Mouse (Mus musculus) gastrocnemius, adult 2 months (tissue): ENCODE measurements around the gene Tsc22d3. TPM values are rescaled to one million over a fixed set of nuclear protein-coding genes. Genes with fewer than 3 reads are reported as not detected.
A peak's percentile ranks its signal among the peaks of the same experiment; 100 is the strongest.
"Not testable (repeated sequence)": the region's sequence is repeated elsewhere in the genome, so short reads cannot be mapped to it uniquely, and the experiment has no call there.

Source experiments
- DNase-seq: peaks from one replicate; pipeline ENCODE4 v3.0.0; 2022
- H3K27ac ChIP-seq: fragments of 200-600 bp; 2 replicates; pipeline ENCODE4 v1.8.1; 2022; ENCODE audit warnings: mild to moderate bottlenecking
- H3K4me3 ChIP-seq: fragments of 200-600 bp; 2 replicates; pipeline ENCODE4 v1.8.1; 2022; ENCODE audit warnings: mild to moderate bottlenecking, moderate library complexity
- CTCF ChIP-seq: fragments of 200-600 bp; IDR thresholded peaks from 2 replicates; pipeline ENCODE4 v1.8.1; 2022; ENCODE audit warnings: antibody characterized with exemption, mild to moderate bottlenecking, moderate library complexity
- intact Hi-C: fragments of 180-260 bp; cut with DNase I; formaldehyde crosslinking; loops from one replicate; pipeline ENCODE4 v1.15.1; 2025
- total RNA-seq, 2 experiments: library from RNA; stranded (reverse); gene quantifications; 2 replicates each; pipeline ENCODE4 v1.2.3; 2021

Gene Tsc22d3
- total RNA-seq, 2 experiments from 2014 or later = 243 to 420 TPM

DNA sequence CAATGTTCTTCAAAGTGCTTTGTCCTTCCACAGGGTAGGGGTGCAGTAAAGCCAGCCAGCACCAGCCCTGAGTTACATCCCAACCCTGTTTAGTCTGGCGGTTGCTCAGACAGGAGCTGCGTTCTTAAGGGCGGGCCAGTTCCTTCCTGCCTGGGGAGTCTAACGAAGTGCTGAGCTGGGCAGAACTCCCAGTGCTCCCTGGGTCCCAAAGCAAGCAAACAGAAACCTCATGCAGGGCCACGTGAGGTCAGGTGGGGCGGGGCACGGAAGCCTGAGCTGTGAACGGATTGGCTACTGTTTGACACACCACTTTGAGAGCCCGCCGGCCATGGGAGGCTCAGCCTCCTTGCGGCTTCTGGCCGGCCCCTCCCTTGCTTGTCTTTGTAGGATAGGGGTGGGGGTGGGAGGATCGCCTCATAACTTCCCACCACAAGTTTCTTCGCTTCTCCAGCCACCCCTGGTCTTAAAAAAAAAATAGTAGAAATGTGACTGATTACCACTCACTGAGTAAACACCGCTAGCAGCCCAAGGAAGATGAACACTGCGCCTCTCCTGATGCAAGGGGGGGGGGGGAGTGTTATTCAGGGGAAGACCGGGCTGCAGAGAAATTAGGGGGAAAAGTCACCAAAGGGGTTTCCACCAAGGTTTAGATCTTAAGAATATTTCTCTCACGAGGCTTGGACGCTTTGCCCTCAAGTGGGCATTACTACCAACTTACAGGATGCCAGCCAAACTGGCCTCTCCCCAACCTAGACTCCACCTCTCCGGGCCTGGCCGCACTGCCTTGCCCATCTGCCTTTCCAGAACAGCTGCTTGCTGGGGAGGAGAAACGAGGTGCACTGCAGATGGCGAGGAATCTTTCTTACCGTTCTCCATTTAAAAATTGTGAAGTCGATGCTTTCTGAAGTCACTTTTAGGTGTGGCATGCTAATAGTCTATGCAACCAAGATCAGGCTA, 80.0 kb downstream of the Tsc22d3 start:
- Histone ChIP-seq H3K27ac (peak overlapping the region; percentile 90), H3K4me3 (peak overlapping the region; percentile 55)
- intact Hi-C loops = loop anchor here (1.0 kb wide), 1 partner anchor 9 kb away; no protein-coding TSS in a partner anchor
- DNase-seq = peak; percentile 96
- no peak for TF ChIP-seq CTCF

DNA sequence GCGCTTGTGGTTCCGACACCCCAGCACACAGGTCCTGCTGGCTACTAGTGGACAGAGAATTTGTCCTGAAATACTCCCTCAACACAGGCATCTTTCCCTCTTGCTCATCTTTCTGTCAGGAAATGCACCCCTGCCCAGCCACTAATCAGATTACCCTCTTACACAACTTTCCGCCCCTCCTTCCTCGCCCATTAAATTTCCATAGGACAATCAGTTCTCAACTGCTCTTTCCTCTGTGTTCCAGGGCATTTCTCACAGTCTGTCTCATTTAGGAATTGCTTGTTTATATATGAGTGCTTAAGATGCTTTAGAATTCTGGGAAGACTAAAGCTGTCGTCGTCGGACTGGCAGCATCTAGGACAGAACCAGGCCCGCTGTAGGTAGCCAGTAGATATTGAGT, 82.1 kb downstream of the Tsc22d3 start:
- no peak for DNase-seq
- TF ChIP-seq CTCF = no peak
- Histone ChIP-seq H3K27ac (peak overlapping the region; percentile 90), H3K4me3 (no peak overlapping the region)
- intact Hi-C loops = no loop called here

DNA sequence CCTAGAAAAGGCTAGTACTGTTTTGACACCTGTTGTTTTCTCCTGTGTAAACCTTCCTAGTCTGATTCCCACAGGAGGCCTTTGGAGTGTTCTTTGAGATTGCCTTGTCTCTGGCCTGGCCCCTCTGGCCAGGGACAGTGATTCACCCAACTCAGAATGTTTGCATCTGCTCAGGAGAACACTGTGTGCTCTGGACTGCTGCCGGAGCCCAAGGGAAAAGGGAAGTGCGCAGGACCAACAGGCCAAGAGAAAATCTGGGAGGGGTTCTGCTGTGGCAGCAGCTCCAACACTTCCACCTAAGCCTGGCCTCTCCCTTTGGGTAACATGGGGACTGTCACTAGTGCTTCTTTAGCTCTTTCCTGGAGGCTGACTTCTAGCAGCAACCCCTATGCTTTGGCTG, 87.1 kb downstream of the Tsc22d3 start:
- TF ChIP-seq CTCF = no peak
- Histone ChIP-seq H3K27ac (peak overlapping the region; percentile 88), H3K4me3 (no peak overlapping the region)
- intact Hi-C loops = no loop called here
- DNase-seq = peak; percentile 86

DNA sequence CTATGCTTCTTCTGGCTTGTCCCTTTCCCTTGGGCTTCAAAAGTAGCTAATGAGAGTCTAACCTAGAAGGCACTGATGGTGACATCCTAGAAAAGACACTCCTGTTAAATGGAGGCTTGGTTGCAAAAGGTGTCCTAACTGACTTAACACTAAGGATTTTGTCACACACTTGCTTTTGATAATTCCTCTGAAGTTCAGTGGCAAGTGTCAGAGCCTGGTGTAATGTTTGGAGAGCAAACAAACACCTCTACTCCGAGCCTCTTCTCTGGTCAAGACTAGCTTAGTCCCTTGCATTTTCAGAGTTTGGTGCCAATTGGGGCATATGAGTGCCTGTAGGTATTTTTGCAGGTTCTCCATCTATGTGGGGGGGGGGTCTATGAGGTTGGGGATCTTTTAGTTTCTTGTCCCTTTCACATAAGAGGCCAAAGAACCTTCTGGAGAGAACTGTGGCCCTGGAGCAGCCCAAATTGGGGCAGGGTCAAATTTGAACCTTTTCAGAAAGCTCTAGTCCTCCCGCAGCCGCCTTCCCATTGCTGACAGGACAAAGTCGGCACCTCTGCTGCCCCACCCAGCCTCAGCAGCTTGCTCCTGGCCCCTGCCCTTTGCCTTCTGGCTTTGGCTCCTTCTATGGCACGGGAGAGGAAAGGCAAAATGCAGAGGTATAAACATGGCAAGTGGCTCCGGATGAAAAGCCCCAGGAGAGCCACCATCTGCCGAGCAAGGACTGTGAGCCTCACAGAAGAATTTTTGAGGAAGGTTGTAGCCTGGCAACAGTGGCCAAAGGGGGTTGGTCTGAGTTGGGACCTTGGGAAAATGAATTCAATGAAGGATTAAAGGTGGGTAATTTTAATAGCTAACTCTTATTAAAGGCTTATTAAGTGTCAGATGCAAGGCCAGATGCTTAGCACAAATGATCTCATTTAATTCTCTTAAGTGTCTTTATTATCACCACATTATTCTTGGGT, 88.5 kb downstream of the Tsc22d3 start:
- H3K27ac ChIP-seq = peak overlapping the region; percentile 88

DNA sequence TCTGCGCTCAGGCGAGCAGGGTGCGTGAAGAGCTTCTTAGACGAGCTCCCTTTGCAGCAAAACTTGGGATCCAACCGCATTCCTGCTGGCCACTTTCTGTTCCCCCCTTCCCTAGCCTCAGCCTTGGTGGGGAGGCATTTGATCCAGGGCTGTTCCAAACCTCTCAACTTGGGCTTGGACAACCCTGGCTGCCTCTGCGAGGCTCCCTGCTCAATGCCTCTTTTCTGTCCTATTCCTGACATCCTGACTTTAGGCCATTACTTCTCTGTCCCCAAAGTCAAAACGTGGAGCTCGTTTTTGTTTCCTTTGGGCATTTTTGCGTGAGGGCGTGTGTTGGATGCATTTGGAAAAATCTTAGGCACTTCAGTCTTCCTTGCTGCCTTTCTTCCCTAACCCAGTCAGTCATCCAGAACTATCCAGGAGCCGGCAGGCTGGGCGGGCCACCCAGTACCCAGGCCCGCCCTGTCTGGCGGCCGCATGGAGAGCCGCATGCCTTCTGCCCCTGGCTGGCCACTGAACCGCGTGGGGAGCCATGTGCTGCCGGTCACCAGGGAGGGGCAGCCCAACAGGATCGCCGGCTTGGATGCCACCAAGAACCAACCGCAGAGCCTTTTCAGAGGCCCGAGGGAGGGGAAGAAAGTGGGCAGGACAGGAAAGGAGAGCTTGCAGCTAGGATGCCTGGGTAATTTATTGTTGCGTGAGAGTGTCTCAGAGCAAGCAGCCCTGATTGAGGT, 89.6 kb downstream of the Tsc22d3 start:
- no peak for TF ChIP-seq CTCF
- intact Hi-C loops = loop anchor here (1.0 kb wide), 1 partner anchor 9 kb away; no protein-coding TSS in a partner anchor
- Histone ChIP-seq H3K4me3 (peak overlapping the region; percentile 60), H3K27ac (peak overlapping the region; percentile 88)
- DNase-seq = peak; percentile 93

More for the DNA sequence above, 88.5 kb downstream of the Tsc22d3 start:
- TF ChIP-seq CTCF = no peak
- H3K4me3 ChIP-seq = peak overlapping the region; percentile 60
- intact Hi-C loops = loop anchor here (1.0 kb wide), 1 partner anchor 8 kb away; no protein-coding TSS in a partner anchor
- peak; percentile 60 for DNase-seq

DNA sequence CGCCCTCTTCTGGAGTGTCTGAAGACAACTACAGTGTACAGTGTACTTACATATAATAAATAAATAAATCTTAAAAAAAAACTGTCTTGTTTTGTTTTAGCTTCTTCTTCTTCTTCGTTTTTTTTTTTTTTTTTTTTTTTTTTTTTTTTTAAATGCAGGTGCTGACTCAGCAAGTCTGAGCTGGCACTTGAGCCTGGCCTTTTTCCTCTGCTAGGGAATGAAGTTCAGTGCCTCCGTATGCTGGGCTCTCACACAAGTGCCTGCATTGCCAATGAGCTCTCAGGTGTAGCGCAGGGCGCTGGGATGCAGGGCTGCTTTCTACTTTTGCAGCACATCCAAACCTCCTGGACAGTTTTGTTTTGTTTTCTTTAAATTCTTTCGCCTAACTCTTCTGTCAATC, 90.6 kb downstream of the Tsc22d3 start:
- no peak for DNase-seq
- TF ChIP-seq CTCF = no peak
- Histone ChIP-seq H3K4me3 (no peak overlapping the region), H3K27ac (peak overlapping the region; percentile 88)
- intact Hi-C loops = no loop called here

DNA sequence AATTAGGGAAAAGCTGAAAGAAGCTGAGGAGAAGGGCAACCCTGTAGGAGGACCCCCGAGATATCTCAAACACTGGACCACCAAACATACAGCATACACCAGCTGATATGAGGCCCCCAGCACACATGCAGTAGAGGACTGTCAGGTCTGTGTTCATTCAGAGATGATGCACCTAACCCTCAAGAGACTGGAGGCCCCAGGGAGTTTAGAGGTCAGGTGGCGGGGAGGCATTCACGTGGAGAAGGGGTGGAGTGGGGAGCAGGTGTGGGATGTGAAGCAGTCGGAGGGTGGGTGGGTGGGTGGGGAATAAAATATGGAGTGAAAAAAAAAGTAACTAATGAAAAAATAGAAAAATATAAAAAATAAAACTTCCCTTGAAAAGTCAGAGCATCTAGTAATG, 91.7 kb downstream of the Tsc22d3 start:
- intact Hi-C loops, H3K27ac ChIP-seq, H3K4me3 ChIP-seq, DNase-seq: not testable (repeated sequence)

DNA sequence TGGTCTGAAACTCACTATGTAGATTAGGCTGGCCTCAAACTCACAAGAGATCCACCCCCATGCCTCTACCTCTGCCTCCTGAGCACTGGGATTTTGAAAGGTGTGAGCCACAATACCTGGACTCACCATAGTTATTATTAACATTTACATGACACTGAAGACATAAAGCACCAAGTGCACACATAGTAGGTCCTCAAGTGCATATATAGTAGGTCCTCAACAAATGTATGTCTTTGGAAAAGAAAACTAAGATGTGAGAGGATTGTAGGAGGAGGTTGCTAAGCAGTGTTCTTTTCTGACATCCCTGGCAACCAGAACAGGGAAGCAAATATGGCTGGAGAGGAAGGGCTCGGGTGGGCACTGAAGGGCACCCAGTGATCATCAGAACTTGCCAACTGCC, 93.1 kb downstream of the Tsc22d3 start:
- intact Hi-C loops = no loop called here
- no peak overlapping the region for H3K4me3 ChIP-seq
- DNase-seq = no peak
- no peak for TF ChIP-seq CTCF
- H3K27ac ChIP-seq = peak overlapping the region; percentile 28; the same call in 1 of the 2 replicates

DNA sequence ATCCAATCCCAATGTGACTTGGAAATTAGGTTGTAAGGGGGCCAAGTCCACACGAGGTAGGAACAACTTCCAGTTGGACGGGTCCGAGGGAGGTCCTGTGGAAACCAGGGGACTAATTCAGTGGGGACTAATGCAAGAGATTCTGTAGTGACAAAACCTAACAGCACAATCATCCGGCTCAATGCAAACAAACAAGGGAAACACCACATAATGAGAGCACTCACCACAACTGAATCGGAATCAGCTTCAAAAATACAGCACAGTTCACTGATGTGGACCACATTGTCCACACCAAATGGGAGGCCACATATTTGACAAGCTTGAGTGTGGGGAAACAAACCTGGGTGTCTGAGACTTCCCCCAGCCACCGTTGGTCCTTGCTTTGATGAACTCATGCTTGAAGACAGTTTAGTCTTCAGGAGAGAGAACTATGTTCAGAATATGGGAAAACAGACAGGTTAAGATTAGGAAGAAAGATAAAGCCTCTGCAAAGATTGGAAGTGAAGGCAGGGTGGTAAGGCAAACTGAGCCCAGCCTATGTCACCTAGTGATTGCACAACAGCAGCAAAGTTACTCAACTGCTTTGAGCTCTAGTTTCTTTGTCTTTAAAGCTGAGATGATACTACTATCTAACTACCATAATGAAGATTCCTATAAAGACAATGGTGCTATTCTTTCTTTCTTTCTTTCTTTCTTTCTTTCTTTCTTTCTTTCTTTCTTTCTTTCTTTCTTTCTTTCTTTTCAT, 93.9 kb downstream of the Tsc22d3 start:
- intact Hi-C loops = no loop called here
- TF ChIP-seq CTCF = no peak
- Histone ChIP-seq H3K27ac (peak overlapping the region; percentile 82), H3K4me3 (no peak overlapping the region)
- DNase-seq = no peak

DNA sequence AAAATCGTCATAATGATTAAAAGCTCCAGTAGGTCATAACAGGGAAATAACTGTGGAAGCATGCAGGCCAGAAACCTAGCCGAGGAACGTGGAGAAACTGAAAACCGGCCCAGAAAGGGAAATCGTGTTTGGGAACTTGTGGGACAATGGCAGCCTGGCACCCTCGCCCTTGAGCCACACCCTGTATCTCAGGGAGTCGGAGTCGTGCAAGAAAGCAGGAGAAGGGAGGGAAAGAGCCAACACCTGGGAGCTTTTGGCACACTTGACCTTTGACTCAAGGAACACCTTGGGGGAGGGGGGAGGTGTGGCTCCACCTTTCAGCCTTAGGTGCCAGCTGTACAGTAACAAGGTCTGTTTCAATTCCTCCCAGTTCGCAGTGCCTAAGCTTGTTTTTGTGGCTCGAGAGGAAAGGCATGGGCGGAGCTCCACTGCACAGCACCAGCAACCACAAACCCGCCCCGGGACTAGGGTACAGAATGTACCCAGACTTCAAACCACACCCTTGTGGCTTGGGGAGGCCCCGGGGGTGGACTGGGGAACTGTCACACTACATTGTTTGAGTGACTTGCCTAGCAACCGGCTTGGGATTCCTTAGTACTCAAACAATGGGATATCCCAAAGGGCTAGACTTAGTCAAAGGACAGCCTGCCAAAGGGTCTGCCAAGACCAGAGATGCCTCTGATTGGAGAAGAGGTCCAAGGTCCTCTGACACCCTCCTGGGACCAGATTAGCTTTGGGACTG, 94.8 kb downstream of the Tsc22d3 start:
- H3K4me3 ChIP-seq = no peak overlapping the region
- intact Hi-C loops = no loop called here
- peak; percentile 79 for DNase-seq
- H3K27ac ChIP-seq = peak overlapping the region; percentile 82
- no peak for TF ChIP-seq CTCF

DNA sequence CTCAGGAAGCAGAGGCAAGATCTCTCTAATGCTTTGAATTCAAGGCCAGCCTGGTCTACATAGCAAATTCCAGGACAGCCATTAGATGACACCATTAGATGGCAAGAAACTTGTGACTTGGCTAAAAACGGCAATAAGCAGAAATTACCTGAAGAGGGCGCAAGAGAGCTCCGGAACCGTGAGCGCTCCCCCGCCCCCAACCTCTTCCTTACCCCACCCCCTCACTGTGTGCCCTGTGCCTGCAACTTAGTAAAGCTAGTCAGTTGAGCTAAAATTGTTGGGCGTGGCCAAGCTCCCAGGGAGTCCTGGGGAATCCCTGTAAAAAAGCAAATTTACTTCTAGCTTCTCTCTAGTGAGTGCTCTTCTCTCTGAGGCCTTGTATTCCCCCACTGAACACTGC, 96.6 kb downstream of the Tsc22d3 start:
- DNase-seq = peak; percentile 78
- intact Hi-C loops = loop anchor here (1.0 kb wide), 1 partner anchor 39 kb away; no protein-coding TSS in a partner anchor
- peak; percentile 77 for TF ChIP-seq CTCF
- peak overlapping the region; percentile 82 for H3K27ac ChIP-seq
- peak overlapping the region; percentile 36; the same call in 1 of the 2 replicates for H3K4me3 ChIP-seq
